Mouse (Mus musculus) heart, postnatal 0 days (tissue): ENCODE data around the gene Uaca.

Experiments used
- CTCF ChIP-seq: IDR thresholded peaks from 2 replicates; pipeline ENCODE4 v1.5.1; 2016; ENCODE audit warnings: antibody characterized with exemption, control low read depth, low read depth
- EP300 ChIP-seq: IDR thresholded peaks from 2 replicates; pipeline ENCODE4 v1.6.1; 2016; ENCODE audit warnings: antibody characterized with exemption, low read depth

GRCm38 (mm10) chr9:60919936-60920672, 125.8 kb downstream of the Uaca start:
- TF ChIP-seq EP300 (no peak), CTCF (no peak)
